Mouse (Mus musculus) mouse trophoblast stem cell (cell line): ENCODE measurements at regions not wholly inside any gene's neighbourhood (a gene's known extent, or its start where the extent isn't known, plus 50 kb on each side); places are given as distances from the start of the nearest gene placed in this dataset.

Source experiments
- in situ Hi-C, 2 experiments: fragments of 300-500 bp; cut with MseI, MboI; formaldehyde crosslinking; loops; 2 replicates in 1 of 2; 3 replicates in 1 of 2; pipeline ENCODE4 v1.15.1; 2025

- in situ Hi-C loops, result loop anchor here in 1 of 2 experiments (25.0 kb wide), 1 partner anchor 652 kb away; no protein-coding TSS in a partner anchor
Measured at GRCm38 (mm10) chr13:10538927-10539326, 178.3 kb upstream of the Chrm3 start.

GRCm38 (mm10) chr13:10527251-10527650 lies 166.6 kb upstream of the Chrm3 start:
- in situ Hi-C loops, result loop anchor here in 1 of 2 experiments (25.0 kb wide), 1 partner anchor 640 kb away; no protein-coding TSS in a partner anchor

- in situ Hi-C loops, result loop anchor here in 1 of 2 experiments (25.0 kb wide), 1 partner anchor 639 kb away; no protein-coding TSS in a partner anchor
Measured at GRCm38 (mm10) chr13:10526470-10527207, 166.0 kb upstream of the Chrm3 start.

GRCm38 (mm10) chr13:10504211-10504610 lies 143.6 kb upstream of the Chrm3 start:
- in situ Hi-C loops, result no loop called here

- in situ Hi-C loops, result no loop called here
Measured at GRCm38 (mm10) chr13:10455323-10455722, 94.7 kb upstream of the Chrm3 start.

GRCm38 (mm10) chr13:10454667-10455066 lies 94.0 kb upstream of the Chrm3 start:
- in situ Hi-C loops, result no loop called here

- in situ Hi-C loops, result no loop called here
Measured at GRCm38 (mm10) chr13:10451057-10451456, 90.4 kb upstream of the Chrm3 start.

GRCm38 (mm10) chr13:10449502-10449901 lies 88.9 kb upstream of the Chrm3 start:
- in situ Hi-C loops, result no loop called here

- in situ Hi-C loops, result no loop called here
Measured at GRCm38 (mm10) chr13:10447806-10448205, 87.2 kb upstream of the Chrm3 start.

- in situ Hi-C loops, result no loop called here
Measured at GRCm38 (mm10) chr13:10445679-10446078, 85.0 kb upstream of the Chrm3 start.
